Mouse (Mus musculus) ES-Bruce4 (cell line): ENCODE data around the gene Agpat4.

ENCODE experiments used
- CTCF ChIP-seq: IDR thresholded peaks from one replicate; pipeline ENCODE4 v1.8.1; 2011; ENCODE audit warnings: low read depth, low read length
- POLR2A ChIP-seq: IDR thresholded peaks from one replicate; pipeline ENCODE4 v1.8.1; 2011; ENCODE audit warnings: low read length; ENCODE audit not compliant: insufficient read depth

DNA sequence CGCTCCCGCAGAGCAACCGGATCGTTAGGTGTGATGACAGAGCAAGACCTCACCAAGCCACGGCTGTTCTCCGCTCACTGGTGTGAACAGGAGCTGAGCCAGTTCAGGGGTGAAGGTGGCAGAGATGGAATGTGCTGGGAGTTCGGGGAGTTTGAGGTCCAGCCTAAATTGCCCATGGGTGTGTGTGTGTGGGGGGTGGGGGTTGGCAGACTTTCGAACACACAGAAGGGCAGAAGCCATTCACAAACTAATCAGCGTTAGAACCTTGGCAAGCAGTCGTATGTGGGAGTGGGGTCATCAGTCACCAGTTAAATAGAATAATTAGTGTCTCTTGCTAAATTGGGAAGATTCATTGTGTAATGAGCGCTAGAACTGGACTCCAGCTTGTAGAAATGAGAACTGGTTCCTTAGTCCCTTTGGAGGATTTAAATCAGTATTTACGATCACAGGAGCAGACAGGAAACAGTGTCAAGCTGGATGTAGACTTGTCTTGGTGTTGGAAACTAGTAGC is 50.9 kb downstream of the Agpat4 start:
- TF ChIP-seq CTCF, result no peak
- TF ChIP-seq POLR2A, result no peak
